Mouse (Mus musculus): ENCODE measurements at regions not wholly inside any gene's neighbourhood (a gene's known extent, or its start where the extent isn't known, plus 50 kb on each side); places are given as distances from the start of the nearest gene placed in this dataset.

DNA sequence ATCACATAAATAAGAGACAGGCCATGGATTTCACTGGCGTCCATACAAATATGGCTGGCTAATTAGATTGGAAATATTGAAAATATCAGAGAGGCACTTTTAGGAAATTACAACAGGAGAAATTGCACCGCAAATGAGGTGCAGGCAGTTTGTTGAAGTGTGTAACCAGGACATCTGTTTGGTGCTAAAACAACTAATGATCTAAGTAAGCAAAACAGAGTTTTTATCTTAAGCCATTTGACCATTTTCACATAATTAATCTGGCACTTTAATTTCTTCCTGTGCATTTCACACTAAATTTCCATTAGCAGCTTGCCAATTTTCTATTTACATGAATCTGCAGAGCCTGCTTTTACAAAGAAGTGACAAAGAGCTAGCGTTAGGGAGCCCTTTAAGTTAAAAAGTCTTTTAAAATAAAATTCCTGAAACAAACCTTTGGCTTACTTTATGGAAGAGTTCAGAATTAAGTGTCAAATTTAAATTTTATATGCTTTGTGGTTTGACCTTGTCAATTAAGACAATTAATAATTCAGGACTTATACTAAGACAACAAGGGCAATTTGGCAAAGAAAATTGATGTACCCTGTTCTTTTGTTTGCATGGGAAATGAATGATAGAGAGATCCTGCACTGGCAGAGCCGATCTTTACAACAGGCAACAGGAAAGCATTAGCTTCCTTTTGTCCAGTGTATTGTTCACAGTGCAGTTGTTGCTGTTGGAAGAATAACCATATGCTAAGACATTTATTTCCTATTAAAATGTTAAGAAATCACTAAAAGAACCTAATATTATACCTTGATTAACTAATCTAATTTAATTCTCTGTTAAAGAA, 211.4 kb downstream of the Slitrk6 start:
- H3K27me3 ChIP-seq, result no peaks in the 10 kb centered on the region
- H3K4me1 ChIP-seq (replicated peaks), result no peaks in the 10 kb centered on the region
- WGBS, result 58% methylated on average over 4 of the region's 4 CpGs
- H3K36me3 ChIP-seq, result no peaks in the 10 kb centered on the region
- ATAC-seq (ENCODE audit: low FRiP score), result no peak
- H3K4me3 ChIP-seq, result no peak overlapping the region
- no peak overlapping the region for H3K4me2 ChIP-seq
- no peak overlapping the region for H3K27ac ChIP-seq
- H3K9me3 ChIP-seq, result no peaks in the 10 kb centered on the region
- H3K9ac ChIP-seq, result no peak overlapping the region

DNA sequence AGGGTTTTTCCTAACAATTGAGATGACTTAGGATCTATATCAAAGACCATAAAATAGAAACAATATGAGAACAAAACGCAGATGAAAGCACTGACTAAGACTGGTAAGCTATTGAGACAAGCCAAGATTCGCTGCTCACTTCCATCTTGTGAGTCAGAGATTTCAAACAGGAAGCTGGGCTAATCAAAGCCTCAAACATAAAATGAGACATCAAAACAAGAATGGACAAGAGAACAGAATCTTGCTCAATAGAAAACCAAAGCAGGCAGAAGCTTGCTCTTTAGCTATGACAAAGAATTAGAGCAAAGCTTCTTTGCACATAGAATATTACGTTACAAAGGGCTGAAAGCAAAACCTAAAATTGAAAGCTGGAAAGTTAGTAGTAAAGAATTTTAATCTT, 227.6 kb downstream of the Slitrk6 start:
- Histone ChIP-seq H3K9ac (no peak overlapping the region), H3K9me3 (no peaks in the 10 kb centered on the region), H3K27me3 (no peaks in the 10 kb centered on the region), H3K4me3 (no peak overlapping the region), H3K27ac (no peak overlapping the region), H3K36me3 (no peaks in the 10 kb centered on the region), H3K4me1 (replicated peaks) (no peaks in the 10 kb centered on the region), H3K4me2 (no peak overlapping the region)
- ATAC-seq (ENCODE audit: low FRiP score), result no peak
- WGBS, result 84% methylated on average over 3 of the region's 3 CpGs

DNA sequence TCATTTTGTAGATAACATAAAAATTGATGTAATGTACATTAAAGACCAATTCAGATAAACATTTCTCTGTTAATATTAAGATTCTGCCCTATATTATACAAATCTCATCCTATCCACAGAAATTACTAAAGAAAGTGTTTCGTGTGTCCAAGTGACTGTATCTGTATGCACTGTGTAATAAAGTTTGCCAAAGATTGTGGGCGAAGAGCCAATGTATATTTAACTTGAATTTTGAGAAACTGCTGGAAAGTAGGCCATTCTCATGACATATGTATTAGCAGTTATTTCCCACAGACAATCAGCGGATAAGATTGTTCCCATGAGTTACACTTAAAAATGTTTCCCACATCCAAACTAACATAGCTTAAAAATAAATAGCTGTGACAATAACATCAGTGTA, 269.9 kb downstream of the Slitrk6 start:
- Histone ChIP-seq H3K27me3 (no peaks in the 10 kb centered on the region), H3K9me3 (no peaks in the 10 kb centered on the region), H3K36me3 (no peaks in the 10 kb centered on the region), H3K27ac (no peak overlapping the region), H3K4me3 (no peak overlapping the region), H3K9ac (no peak overlapping the region), H3K4me2 (no peak overlapping the region), H3K4me1 (replicated peaks) (no peaks in the 10 kb centered on the region)
- no peak for ATAC-seq (ENCODE audit: low FRiP score)
- WGBS, result 87% methylated on average over 3 of the region's 3 CpGs

DNA sequence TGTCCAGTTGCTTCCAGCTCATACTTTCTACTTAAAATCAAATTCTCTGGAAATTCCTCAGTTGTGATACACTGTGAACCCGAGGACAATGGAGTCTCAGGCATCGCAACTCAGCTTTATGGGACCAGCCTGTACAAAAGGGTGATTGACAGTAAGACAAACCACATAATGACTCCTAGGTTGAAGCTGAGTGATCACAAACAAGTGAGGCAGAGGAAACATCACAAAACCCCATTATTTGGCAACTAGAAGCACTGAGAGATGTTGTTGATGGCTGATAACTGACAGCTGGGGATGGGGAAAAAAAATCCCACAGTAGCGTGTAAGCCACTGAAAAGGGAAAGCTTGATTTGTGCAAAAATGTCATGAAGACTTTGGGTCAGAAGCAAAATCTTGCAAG, 282.2 kb downstream of the Slitrk6 start:
- ATAC-seq (ENCODE audit: low FRiP score), result no peak
- H3K27me3 ChIP-seq, result no peaks in the 10 kb centered on the region
- no peak overlapping the region for H3K4me2 ChIP-seq
- H3K9me3 ChIP-seq, result no peaks in the 10 kb centered on the region
- WGBS, result 14% methylated on average over 3 of the region's 3 CpGs
- H3K4me3 ChIP-seq, result no peak overlapping the region
- H3K4me1 ChIP-seq (replicated peaks), result peaks cover 5% of the 10 kb centered on the region; the same call in 1 of the 2 replicates
- no peak overlapping the region for H3K27ac ChIP-seq
- no peak overlapping the region for H3K9ac ChIP-seq
- no peaks in the 10 kb centered on the region for H3K36me3 ChIP-seq

DNA sequence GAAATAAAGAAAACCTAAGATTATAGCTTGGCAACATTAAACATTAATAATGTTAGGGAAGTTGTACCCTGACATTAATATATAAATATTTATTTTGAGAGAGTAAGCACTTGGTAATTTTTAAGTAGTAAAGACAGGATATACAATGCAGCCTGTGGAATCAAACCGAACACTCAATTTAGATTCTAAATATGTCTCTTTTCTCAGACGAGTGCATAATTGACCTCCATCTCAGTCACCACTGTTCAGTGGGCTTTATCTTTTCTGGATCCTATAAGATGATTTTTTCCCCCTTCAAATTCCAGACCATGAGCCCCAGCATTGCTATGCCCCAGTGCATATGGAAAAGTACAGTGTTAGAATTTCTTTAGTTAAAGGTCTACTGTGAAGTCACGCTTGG, 282.8 kb downstream of the Slitrk6 start:
- 55% methylated on average over 3 of the region's 3 CpGs for WGBS
- no peak for ATAC-seq (ENCODE audit: low FRiP score)
- no peaks in the 10 kb centered on the region for H3K9me3 ChIP-seq
- peaks cover 5% of the 10 kb centered on the region; the same call in 1 of the 2 replicates for H3K4me1 ChIP-seq (replicated peaks)
- H3K27me3 ChIP-seq, result no peaks in the 10 kb centered on the region
- no peak overlapping the region for H3K4me2 ChIP-seq
- H3K9ac ChIP-seq, result no peak overlapping the region
- H3K36me3 ChIP-seq, result no peaks in the 10 kb centered on the region
- no peak overlapping the region for H3K27ac ChIP-seq
- no peak overlapping the region for H3K4me3 ChIP-seq

DNA sequence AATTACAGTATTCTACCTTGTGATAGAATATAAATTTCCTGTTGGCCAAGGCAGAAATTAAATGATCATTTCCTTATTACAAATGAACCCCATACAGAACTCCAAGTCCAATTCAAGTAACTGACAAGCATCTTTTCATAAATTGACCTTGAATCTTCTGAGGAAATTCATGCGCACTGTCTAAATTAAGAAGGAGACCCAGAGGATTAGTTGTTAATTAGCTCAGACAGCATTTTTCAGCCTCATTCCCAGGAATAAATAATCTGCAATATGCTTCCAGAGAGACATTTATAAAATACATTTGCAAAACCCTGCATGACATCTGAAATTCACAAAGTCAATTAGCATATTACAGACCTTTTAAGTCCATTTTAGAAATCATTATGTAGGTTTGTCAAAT, 284.2 kb downstream of the Slitrk6 start:
- peaks cover 5% of the 10 kb centered on the region; the same call in 1 of the 2 replicates for H3K4me1 ChIP-seq (replicated peaks)
- WGBS, result 44% methylated on average over 1 of the region's 1 CpGs
- H3K4me2 ChIP-seq, result no peak overlapping the region
- H3K27me3 ChIP-seq, result no peaks in the 10 kb centered on the region
- no peak overlapping the region for H3K4me3 ChIP-seq
- no peak overlapping the region for H3K9ac ChIP-seq
- H3K9me3 ChIP-seq, result no peaks in the 10 kb centered on the region
- no peak overlapping the region for H3K27ac ChIP-seq
- H3K36me3 ChIP-seq, result no peaks in the 10 kb centered on the region
- no peak for ATAC-seq (ENCODE audit: low FRiP score)

DNA sequence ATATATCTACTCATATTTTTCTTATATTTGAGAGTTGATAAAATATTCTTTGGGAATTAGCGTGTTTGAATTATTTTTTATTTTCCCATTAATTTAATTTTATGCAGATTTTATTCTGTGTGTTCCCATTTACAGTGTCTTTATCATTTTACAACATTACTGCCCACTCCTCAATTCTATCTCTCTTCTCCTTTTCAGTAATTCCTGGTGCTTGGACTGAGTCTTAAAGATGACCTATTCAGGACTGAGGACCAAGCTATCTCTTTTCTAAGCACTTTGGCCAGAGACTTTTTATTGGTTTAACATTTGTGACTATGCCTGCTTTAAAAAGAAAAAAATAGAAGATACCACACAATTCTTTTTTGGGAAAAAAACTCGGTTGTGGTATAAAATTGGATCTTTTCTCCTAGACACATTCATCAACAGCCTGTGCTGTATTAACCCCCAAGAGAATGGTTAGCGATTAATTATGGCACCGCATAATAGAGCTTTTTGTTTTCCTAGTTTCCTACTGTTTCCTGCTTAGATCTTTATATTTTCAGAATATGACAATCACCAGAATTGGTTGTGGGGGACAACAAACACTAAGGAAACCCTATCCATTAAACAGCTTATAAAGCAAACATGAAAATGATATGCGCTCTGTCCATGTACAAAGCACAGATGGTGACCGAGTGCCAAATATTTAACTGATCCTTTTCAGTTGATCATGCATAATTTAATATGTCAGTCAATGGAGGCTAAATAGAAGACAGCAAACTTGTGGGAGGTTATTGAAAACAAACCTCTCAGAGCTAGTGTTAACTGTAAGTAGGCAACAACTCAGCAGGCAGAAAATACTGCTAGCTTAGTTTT, 286.3 kb downstream of the Slitrk6 start:
- no peak overlapping the region for H3K4me3 ChIP-seq
- ATAC-seq (ENCODE audit: low FRiP score), result peak; percentile 73; the same call in 1 of the 2 replicates
- no peak overlapping the region for H3K27ac ChIP-seq
- H3K9me3 ChIP-seq, result no peaks in the 10 kb centered on the region
- no peak overlapping the region for H3K4me2 ChIP-seq
- WGBS, result 41% methylated on average over 6 of the region's 6 CpGs
- H3K4me1 ChIP-seq (replicated peaks), result peaks cover 5% of the 10 kb centered on the region; the same call in 1 of the 2 replicates
- H3K27me3 ChIP-seq, result no peaks in the 10 kb centered on the region
- no peak overlapping the region for H3K9ac ChIP-seq
- H3K36me3 ChIP-seq, result no peaks in the 10 kb centered on the region

Measured in hindbrain, embryonic 13.5 days (tissue).